18 mouse cellular contexts compared by ENCODE assay signal in the genomic region with DNA sequence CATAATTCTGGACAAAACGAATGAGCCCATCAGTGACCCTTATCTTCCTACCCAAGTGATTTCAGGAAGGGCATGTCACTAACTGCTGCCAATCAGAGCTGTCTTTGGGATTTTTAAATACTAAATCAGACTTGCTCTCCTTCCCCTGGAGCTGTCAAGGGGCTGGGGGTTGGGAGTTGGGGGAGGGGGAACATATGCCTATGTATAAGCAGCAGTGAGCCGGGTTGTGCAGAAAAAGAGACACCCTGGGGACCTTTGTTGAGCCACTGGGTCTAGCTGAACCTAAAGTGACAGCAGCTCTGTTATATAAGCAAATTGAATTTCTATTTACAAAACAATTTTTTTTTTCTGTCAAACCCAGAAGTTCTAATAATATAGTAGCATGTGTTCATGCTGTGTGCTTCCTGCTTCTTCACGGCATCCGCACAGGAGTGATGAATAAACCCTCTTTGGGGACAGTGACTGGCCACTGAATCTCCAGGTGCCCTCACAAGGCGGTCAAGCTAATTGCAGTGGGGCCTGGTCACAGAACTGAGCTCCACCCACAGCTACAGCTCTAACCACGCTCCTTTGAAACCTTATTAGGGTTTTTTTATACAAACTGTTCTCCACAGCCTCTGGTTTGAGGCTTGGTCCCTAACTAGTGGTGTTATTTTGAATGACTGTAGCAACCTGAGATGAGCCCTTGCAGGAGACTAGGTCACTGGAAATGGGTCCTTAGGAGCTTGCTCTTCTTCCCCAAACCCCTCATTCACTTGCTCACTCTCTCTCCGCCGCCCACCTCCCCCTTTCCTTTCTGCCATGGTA. TPM values are rescaled to one million over a fixed set of nuclear protein-coding genes. Genes with fewer than 3 reads are reported as not detected.
DNase-seq lines count a peak whose midpoint lies in the region; ATAC-seq lines count a peak whose summit lies in the region.
"Had no signal": no experiment of that assay in that cellular context is flagged by ENCODE, and none has a peak within 500 bp of the region (broad histone marks: within the 10 kb centered on the region; RNA-seq: fewer than 3 reads in every experiment).

No protein-coding gene starts in this region.

- intact Hi-C loops in left cerebral cortex, postnatal 4 days (cut with DNase I): no loop called here

- peak; percentile 82; the same call in 1 of the 2 replicates for ATAC-seq in cerebellum, adult (ENCODE audit: insufficient number of reproducible peaks, low FRiP score, low TSS enrichment)
- ATAC-seq in granulocyte monocyte progenitor cell, adult 5-6 weeks (replicated peaks; ENCODE audit: poor library complexity, severe bottlenecking): no peak
- ATAC-seq: activated CD4-positive, CD25-positive, alpha-beta regulatory T cell, adult 4 months; forebrain, embryonic 15.5 days; hindbrain, embryonic 16.5 days; inflammation-experienced regulatory T-cells, adult 6 months; Patski had no signal

- no peak for DNase-seq in cerebellum, adult 8-10 months
- peak; percentile 51 for DNase-seq in cerebellum, adult 9-10 months
- DNase-seq in cerebellum, adult 11 months: no peak
- peak; percentile 69 to 73 for DNase-seq in spleen, postnatal 36 days (ENCODE audit: low spot score in 2 of 2)
- DNase-seq in spleen, postnatal 4 days (ENCODE audit: low spot score in 2 of 2): no peak
- DNase-seq in left cerebral cortex, postnatal 4 days: no peak
- DNase-seq: adrenal gland, postnatal 14 days; gastrocnemius, postnatal 36 days; heart, adult 18-20 months; heart, postnatal 10 days; heart, postnatal 4 days had no signal

RNA-seq across cellular contexts. Expression of gene Parp1, which starts 38.1 kb away (rescaled TPM):
- total RNA-seq in left cerebral cortex, postnatal 4 days (2021): 100 to 1,000 TPM; 109 to 113 TPM
- 120 and 129 TPM in 2 replicates for total RNA-seq in granulocyte monocyte progenitor cell, adult 5-6 weeks (2014; fragmentation: Nextera tagmentation)
- total RNA-seq in granulocyte monocyte progenitor cell, adult 5-6 weeks (2017): 173 and 204 TPM in 2 replicates

RNA-seq across cellular contexts. Expression of gene Stum, which starts 47.4 kb away (rescaled TPM):
- 10 to 100 TPM; 86.3 to 98.1 TPM for total RNA-seq in left cerebral cortex, postnatal 4 days (2021)
- not detected in 2 replicates for total RNA-seq in granulocyte monocyte progenitor cell, adult 5-6 weeks (2014; fragmentation: Nextera tagmentation)
- not detected in 2 replicates for total RNA-seq in granulocyte monocyte progenitor cell, adult 5-6 weeks (2017)

Comparison
In these comparisons a context has a peak if more than half of its experiments do, and no peak if none do; other contexts are left out.
1. DNase-seq: peak in cerebellum, adult 9-10 months (single experiment) and spleen, postnatal 36 days (2 of 2); none in cerebellum, adult 8-10 months (single experiment), cerebellum, adult 11 months (single experiment), spleen, postnatal 4 days (0 of 2) and left cerebral cortex, postnatal 4 days (single experiment).
2. RNA of gene Stum, which starts 47.4 kb away (total RNA-seq): 86.3 to 98.1 TPM in left cerebral cortex, postnatal 4 days; not detected in granulocyte monocyte progenitor cell, adult 5-6 weeks; every median in the first group is over 10 times any median in the second.